Mouse (Mus musculus): ENCODE measurements around the gene Rab43. TPM values are rescaled to one million over a fixed set of nuclear protein-coding genes. Genes with fewer than 3 reads are reported as not detected.

Rab43 gene
- total RNA-seq, 4 experiments from 2014 or later, result 3.6 to 5.4 (median 4.5) TPM

DNA sequence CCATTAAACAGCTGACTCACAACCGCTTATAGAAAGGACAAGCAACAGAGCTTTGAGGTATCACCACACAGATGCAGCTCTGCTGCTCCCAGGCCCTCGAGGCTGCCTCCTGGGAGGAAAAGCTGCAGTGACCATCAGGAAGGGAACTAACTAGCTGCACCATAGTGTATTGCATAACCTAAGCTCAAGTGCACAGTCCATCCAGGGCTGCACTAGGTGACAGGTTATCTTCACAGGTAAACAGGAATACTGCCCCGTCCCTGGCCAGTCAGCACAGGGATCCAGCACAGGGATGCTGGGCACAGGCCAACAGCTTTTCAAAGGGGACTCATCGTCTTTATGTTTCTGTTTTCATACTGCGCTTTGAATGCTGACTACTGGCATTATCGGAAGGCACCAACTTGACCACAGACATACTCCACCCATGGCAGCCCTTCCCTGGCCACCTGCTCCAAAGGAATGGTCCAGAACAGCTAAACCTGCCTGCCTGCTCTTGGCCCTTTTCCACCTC, 2.3 kb downstream of the Rab43 start:
- no peak for DNase-seq (ENCODE audit: low spot score in 2 of 2)

DNA sequence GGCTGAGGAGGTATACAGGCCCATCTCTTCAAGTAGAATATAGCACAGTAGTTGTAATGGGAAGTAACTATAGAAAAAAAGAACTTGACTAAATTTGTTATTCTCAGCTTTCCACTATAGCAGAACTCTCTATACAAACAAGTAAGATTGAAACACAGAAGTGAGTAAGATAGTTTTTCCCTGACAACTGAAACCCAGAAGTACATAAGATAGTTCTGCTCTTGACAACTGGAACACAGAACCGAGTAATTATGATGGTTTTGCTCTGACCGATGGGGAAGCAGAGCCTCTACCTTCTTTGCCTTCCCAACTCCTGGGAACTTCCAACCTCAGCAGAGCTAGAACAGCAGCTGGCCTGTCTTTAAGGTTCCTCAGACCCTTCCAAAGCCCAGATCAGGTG, 2.8 kb downstream of the Rab43 start:
- DNase-seq (ENCODE audit: low spot score in 2 of 2), result no peak

DNA sequence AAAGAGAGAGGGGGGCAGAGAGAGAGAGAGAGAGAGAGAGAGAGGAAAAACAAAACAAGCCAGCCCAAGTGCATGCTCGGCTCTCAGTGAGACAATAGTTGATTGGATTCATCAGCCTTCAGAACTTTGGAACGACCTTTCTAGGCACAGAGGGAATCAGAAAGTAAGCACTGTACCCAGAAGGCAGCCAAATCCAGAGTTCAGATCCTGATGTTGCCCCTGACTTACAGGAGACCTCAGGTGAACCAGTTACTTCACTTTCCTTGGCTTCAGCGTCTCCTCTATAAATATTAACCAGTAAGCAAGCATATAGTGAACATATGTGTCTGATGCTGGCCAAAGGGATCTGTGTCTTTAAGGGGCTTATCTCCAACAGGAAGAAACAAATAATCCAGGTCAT, 3.4 kb downstream of the Rab43 start:
- DNase-seq (ENCODE audit: low spot score in 2 of 2), result no peak

DNA sequence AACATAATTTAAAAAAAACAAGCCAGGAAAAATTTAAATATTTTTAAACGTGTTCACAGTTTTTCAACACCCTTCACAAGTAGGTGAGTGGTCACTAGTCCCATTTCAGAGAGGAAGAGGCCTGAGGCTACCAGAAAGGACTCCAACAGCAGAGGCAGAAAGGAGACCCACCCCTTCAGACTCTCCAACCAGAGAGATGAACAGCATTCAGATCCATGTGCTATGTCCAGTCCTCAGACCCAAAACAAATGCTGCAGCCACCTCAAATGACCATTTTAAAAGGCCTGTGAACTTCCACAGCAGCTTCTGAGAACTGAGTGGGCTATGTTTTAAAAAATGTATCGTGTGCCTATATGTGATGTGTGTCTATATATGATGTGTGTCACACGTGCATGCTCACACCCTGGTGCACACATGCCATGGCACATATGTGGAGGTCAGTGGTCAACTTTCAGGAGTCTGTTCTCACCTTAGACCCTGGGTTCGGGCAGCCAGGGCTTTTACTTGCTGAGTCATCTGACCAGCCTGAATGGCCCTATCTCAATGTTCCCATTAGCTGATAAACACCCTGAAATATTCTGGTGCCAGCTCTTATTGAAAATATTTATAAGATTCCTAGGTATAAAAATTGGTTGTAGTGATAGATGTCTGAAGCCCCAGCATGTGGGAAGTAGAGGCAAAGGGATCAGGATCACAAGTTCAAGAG, 4.1 kb downstream of the Rab43 start:
- DNase-seq (ENCODE audit: low spot score in 2 of 2), result no peak

DNA sequence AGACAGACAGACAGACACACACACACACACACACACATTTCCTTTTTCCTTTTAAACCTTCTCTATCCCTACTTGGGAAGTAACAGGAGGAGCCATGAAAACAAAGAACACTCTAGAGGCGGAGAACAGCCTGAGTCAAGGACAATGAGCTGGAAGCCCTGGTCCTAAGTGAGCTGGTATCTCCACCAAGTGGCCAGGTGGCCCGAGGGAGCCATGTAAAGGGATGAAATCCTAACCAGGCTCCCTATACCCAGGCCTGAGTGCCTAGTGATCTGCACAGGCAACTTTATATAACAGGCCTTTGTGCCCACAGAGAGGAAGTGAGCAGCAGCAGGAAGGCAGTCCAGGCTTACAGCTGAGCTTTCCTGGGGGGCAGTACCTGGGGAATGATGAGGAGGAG, 5.1 kb downstream of the Rab43 start:
- DNase-seq (ENCODE audit: low spot score in 2 of 2), result no peak

DNA sequence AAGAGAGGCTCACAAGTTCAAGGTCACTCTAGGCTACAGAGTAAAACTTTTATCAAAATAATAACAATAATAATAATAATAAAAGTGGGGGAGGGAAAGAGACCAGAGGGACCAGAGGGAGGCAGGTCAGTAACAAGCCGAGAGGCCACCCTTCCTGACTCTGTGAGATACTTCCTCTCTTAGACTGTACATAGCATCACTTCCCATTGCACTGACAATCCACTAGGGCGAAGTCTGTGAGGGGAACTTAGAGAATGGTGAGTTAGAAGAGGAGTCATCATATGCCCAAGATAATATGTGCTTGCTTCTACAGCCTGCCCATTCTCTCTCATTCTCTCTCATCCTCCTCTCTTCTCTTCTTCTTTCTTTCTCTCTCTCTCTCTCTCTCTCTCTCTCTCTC, 5.9 kb downstream of the Rab43 start:
- DNase-seq (ENCODE audit: low spot score in 2 of 2), result no peak

DNA sequence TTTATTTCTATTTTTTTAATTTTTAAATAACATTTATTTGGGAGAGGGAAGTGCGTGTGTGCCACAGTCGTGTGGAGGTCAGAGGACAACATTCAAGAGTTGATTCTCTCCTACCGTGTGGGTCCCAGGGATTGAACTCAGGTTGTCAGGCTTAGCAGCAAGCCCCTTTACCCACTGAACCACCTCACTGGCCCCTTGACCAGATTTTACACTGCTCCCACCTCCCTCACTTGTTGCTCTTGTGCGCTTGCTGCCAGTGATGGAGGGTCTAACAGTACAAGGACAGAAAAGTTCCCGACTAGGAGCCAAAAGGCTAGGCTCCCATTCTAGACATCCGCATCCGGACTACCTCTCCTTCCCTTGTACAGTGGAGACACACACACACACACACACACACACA, 6.5 kb downstream of the Rab43 start:
- no peak for DNase-seq (ENCODE audit: low spot score in 2 of 2)

DNA sequence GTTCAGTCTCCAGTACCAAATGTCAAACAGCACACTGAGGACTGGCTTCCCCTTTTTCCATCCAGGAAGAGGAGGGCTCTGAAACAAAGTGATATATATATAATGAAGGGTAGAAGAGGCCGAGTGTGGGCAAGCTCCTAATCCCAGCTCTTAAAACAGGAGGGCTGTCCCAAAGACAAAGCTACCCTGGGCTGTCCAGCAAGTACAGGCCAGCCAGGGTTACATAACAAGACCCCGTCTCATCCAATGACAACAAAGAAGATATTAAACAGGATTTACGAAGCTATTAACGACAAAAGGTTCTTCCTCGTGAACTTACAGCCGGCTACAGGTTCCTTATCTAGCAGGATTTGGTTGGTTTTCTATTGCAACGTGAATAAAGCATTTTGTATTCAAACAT, 7.1 kb downstream of the Rab43 start:
- no peak for DNase-seq (ENCODE audit: low spot score in 2 of 2)

DNA sequence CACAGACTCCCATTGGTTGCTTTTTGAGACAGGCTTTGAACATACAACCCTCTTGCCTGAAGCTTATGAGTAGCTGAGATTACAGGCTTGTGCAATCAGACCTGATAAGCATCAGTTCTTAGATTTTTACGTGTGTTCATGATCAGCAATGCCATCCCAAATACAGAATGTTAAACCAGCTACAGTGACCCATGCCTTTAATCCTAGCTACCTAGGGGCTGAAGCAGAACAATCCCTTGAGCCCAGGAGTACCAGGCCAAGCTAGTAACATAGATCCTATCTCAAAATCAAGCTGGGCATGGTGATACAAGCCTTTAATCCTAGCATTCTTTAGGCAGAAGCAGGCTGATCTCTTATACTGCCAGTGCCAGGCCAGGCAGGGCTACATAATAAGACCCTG, 7.9 kb downstream of the Rab43 start:
- no peak for DNase-seq (ENCODE audit: low spot score in 2 of 2)

DNA sequence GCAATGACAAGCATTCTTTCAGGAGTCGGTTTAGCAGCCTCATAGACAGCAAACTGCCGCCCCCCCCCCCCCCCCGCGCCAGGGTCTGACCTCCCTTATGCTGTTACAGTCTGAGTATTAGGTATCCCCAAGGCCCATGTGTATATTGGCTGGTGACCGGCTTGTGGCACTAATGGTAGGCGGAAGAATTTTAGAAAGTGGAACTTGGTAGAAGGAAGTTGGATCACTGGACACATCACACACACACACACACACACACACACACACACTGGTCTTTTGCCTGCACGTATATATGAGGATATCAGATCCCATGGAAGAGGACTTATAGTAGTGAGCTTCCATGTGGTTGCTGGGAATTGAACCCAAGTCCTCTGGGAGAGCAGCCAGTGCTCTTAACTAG, 9.5 kb downstream of the Rab43 start:
- no peak for DNase-seq (ENCODE audit: low spot score in 2 of 2)

DNA sequence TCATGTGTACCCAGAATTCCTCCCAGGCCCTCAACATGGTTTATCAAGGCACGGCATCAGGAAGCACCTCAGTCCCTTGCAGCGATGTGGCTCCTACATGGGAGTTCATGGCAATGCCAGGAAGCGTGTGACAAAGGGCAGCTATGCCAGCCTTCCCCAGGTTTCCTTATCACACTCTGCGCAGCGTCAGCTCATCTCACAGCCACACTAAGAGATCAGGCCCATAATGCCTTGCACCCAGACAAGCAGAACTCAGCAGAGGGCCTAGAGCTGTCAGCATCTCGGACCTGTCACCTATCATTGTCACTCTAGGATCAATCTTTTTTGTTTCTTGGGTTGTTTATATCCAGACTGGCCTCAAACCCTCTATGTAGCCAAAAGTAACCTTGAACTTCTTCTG, 12.4 kb downstream of the Rab43 start:
- DNase-seq (ENCODE audit: low spot score in 2 of 2), result no peak

DNA sequence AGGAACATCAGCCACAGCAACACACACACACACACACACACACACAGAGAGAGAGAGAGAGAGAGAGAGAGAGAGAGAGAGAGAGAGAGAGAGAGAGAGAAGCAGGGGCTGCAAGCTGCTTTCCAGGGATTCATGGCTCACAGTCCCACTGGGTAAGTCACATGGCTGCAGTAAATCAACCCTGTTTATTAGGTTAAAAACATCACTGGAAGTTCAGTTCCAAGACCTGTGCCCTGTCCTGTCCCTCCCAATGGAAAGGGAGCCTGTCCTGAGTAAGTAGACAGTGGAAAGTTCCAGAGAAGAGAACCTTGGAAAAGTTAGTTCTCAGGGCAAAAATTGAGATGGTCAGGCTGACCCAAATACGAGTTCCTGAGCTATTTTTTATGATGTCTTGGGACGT, 14.6 kb downstream of the Rab43 start:
- no peak for DNase-seq (ENCODE audit: low spot score in 2 of 2)

DNA sequence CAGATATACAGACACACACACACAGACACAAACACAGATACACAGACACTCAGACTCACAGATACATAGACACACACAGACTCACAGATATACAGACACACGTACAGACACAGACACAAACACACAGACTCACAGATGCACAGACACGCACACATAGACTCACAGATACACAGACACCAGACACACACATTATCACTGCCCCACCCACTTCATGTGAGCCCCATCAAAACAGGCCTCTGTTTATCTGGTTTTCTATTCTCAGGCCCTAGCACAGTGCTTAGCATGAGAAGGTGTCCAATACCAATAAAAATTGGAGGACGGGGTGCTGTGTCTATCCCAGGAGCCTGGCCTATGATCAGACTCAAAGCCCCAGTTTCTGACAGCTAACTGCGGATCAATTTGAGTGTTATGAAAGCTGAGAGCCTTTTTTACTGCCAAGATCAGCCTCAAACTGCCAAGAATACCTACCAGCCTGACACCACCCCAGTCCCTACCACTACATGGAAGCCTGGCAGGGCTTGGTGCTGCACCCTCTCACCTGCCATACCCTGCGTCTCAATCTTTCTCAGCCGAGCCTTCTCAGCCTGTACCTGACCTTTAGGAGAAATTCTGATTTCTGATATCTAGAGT, 15.6 kb downstream of the Rab43 start:
- DNase-seq (ENCODE audit: low spot score in 2 of 2), result no peak

DNA sequence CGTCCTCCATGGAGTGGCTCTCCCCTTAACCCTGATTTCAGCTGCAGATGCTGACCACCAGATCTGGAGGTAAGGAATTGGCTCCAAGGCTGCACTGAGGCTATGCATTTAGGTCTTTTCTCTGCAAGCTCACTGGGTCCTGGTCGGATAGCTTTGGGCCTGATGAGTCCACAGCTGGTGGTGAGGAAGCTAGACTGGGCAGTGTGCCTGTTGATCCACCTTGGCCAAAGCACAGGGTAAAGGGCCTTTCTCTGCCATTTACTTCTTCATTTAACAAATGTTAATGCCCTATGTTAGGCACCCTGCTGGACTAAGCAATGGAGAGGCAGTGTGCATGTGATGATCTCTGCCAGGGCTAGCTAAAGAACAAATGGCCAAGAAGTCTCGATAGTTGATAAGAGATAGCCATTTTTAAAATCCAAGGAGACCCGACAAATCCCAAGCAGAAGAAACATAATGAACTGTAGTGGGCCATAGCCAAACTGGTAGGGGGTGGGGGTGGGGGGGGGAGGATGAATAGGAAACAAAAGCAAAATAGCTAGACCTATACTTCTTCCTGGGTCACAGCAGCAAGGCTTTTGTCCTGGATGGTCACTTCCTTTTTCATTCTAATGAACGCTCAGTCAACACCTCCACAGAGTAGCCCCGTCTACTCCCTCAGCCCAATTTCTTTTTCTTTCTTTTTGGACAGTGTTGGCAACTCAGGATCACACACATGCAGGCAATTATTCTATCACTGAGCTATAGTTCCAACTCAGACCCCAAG, 16.4 kb downstream of the Rab43 start:
- no peak for DNase-seq (ENCODE audit: low spot score in 2 of 2)

DNA sequence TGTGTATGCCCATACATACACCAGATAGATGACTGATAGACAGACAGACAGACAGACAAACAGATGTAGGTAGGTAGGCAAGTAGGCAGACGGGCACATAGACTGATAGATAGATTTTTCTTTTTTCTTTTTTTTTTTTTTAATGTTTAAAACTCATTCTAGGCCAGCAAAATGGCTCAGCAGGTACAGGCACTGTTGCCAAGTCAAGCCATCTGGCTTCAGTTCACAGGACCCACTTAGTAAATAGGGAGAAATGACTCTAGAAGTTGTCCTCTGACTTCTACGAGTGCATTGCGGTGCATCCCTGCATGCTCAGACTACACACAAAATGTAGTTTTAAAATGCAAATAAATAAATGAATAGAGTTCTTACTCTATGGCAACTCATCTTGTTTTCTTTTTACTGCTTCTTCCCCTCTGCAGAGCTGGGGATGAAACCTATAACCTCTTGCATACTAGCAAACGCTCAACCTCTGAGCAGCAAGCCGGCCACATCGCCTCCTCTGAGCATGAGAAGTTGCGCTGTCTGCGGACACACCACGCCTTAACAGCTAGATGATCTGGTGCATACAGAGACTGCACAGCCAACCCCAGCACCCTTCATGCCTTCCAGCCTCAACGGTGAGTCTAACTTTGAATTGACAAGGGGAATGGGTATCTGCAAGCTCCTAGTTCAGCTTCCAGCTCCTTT, 18.0 kb downstream of the Rab43 start:
- DNase-seq (ENCODE audit: low spot score in 2 of 2), result no peak

DNA sequence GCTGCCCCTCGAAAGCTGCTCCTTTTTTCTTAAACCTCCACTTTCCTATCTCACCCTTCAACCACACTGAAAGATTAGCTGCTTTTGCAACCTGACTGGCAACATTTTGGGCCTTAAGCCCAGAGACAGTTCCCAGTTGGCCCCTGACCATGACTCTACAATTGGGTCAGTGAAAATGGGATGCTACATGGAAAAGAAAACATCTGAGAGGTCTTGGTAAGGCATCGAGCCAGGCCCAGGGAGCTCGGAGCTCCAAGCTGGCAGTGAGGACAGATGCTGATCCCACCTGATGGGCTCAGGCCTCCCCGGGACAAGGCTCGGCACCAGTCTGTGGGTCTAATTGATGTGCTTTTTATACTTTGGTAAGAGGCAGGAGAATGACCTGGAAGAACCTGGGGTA, 20.1 kb downstream of the Rab43 start:
- DNase-seq (ENCODE audit: low spot score in 2 of 2), result no peak

DNA sequence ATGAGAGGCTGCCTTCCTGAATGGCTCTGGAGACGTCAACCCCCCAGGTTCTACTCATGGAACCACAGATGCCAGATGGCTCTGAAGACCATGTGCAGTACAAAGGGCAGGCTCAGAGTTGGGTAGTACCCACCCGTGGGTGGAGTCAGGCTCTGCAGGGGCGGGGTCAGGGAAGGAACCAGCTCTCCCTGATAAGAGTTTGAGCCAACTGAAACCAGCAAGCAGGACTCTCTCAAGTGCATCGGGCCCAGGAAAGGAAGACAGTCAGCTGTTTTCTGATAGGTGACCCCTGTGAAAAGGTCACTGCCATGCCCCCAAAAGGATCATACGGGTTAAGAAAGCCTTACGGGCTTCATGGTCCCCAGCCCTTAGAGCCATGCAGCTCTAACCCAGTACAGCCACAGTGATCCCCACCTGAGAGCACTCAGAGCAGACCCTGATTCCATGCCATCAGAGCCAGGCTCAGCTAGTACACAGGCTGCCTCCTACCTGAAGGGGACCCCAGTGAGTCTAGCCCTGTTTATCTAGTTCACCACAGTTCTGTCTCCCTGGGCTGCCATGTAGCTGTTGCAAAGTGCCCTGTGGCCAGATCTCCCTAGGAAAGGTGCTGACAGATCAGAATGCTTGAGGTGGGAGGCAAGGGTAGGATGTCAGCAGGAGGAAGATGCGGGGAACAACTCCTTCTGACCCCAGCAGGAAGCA, 21.0 kb downstream of the Rab43 start:
- no peak for DNase-seq (ENCODE audit: low spot score in 2 of 2)

DNA sequence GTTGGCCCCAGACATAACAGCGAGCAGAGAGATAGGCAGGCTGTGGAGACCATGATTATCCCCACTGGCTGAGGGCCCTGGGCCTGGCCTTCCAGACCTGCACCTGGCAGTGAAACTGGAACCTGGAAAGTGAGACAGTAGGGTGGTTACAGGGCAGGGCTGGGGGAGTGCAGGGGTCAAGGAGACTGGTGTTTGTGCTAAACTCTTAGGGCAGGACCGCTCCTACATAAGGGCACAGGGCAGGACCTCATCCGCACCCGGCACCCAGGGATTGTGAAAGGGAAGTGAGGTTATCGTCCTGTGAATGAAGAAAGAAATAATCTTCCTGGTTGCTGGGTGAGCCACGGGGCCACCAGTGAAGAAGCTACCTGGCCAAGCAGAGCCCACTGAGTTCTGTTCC, 22.2 kb downstream of the Rab43 start:
- DNase-seq (ENCODE audit: low spot score in 2 of 2), result no peak

DNA sequence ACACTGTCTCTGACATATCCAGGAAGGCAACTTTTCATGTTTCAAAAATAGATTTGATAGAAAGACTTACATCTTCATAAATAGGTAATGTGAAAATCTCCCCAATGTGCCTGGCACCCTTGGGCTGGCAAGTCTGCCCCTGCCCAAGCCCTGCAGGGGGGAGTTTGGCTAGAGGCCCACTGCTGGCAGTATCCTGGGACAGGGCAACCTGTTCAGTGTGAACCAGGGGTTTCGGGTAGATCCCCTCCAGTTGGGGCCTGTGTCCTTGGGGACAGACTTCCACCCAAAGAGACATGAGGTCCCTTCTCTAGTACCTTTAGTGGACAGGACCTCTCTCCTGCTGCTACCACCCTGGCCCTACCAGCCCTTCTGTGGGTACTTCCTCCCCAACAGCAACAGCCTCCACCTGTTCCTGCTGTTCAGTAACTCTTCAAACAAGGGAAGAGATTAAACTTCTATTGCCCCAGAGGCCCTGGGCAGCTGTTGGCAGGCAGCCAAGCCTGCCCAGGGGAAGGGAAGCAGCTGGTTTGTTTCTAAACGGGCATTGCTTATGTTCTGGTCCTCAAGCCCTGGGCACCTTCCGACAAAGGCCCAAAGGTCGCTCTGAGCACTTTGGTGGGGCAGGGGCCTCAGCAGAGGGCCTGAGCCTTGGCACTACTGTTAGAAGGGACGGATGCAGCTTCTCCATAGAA, 22.9 kb downstream of the Rab43 start:
- DNase-seq (ENCODE audit: low spot score in 2 of 2), result no peak

DNA sequence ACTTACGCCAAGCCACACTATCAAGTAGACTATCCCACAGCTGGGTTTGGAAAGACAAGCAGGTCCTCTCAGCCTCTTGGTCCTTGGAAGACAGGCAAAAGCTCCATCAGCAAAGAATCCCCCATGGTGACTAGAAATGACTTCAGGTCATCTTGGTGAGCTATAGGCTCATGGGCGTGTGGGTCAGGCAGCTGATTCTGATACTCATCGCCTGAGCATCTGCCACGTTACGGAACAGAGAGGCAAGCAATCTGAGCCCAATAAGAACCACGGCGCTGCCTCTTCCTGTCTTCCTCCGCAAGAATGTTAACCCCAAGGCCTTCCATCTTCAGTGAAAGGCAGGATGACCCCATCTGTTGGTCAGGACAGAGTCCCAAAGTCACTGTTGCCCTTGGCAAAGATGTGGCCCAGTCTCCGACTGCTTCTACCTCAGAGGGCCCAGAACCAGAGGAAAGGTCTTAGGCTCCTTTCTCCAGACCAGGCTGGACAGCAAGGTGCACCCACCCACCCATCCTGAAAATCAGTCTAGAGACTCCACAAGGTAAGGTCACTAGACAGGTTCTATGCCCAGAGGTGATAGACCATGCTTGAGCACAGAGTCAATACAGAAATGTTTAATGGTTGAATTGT, 23.6 kb downstream of the Rab43 start:
- no peak for DNase-seq (ENCODE audit: low spot score in 2 of 2)

Data from gastrocnemius, adult 8-10 months (tissue).